Mouse (Mus musculus): Measurements from ENCODE around the gene Fgg.

Gene Fgg

DNA sequence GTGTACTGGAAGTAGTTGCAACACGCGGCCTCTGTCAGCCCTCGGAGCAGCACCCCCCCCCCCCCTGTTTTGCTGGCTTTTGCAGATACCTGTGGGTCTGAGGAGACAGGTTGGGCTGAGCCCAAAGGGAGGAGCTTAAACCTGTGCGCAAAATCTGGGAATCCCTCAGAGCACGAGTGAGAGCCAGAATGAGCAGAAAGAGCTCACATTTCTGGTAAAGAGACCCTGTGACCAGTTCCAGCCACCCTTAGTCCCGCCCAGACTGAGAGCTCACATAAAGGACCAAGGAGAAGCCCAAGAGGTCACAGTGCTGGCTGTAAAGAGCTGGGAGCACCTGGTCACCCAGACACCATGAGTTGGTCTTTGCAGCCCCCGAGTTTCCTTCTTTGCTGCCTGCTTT lies at the start of gene Fgg:
Fgg (plus strand) TSS at position 168 of the 400 bp plus-strand sequence.
- in situ Hi-C loops (cut with MboI; ENCODE audit: low pct_unique_long_range_greater_than_20kb in 1 of 2, low sequenced_read_pairs in 2 of 2, unreplicated experiment in 1 of 2), result loop anchor here in 1 of 2 experiments (25.0 kb wide), 1 partner anchor 255 kb away; no protein-coding TSS in a partner anchor

DNA sequence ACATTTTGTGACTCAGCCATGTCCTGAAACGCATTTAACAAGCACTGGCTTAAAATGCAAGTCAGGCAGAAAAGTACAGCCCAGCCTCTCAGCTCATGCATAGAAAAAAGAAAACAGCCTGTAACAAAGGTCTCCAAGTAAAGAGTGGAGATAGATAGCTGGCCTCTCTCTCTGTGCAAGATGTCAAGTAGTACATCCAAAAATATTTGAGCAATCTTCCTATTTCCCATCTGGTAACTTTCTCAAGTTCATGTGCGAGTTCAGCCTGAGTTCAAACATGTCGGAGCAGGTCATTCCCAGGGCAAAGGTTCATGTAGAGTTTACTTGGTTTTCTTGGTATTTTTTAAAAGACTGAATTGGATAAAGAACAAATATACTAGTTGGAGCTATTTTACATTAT lies 36.5 kb upstream of the Fgg start:
- in situ Hi-C loops (cut with MboI; ENCODE audit: low pct_unique_long_range_greater_than_20kb in 1 of 2, low sequenced_read_pairs in 2 of 2, unreplicated experiment in 1 of 2), result no loop called here

DNA sequence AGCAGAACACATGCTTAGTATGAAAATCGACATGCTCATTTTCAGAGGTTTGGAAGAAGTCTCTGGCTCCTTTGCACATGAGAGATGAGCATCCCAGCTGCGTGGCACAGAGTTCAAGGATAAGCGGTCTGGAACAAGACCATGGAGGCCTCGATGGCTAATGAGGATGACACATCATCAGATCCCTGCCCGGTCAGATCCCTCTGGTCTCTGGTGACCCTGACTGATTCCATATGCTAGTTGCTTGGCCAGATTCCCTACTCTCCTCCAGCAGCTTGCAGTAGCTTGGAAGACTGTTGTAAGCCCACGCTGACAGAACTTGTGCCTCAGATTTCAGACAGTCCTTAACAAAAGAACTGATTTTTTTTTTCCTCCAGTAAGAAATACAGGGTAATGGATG lies 26.7 kb upstream of the Fgg start:
- in situ Hi-C loops (cut with MboI; ENCODE audit: low pct_unique_long_range_greater_than_20kb in 1 of 2, low sequenced_read_pairs in 2 of 2, unreplicated experiment in 1 of 2), result loop anchor here (10.0 kb wide), 1 partner anchor 106 kb away; the partner anchor contains the start of gene Rbm46 (in 2 of the 2)

DNA sequence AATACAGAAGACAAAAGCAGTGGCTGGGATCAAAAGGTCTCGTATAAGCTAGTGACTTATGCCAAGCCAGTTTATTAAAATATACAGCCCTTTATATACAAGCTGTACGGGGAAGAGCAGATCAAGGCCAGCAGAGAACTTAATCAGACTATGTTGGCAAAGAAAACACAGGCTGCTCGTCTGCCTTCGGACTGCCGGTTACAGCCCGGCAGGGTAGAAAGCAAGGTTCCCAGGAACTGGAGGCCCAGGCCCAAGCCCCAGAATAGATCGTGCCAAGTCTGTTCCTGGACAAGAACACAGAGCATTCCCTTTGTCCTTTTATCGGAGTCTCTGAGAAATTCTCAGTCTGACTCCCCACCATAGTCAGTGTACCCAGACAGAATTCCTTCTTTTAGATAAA lies 25.7 kb upstream of the Fgg start:
- in situ Hi-C loops (cut with MboI; ENCODE audit: low pct_unique_long_range_greater_than_20kb in 1 of 2, low sequenced_read_pairs in 2 of 2, unreplicated experiment in 1 of 2), result loop anchor here (10.0 kb wide), 1 partner anchor 107 kb away; the partner anchor contains the start of gene Rbm46 (in 2 of the 2)

DNA sequence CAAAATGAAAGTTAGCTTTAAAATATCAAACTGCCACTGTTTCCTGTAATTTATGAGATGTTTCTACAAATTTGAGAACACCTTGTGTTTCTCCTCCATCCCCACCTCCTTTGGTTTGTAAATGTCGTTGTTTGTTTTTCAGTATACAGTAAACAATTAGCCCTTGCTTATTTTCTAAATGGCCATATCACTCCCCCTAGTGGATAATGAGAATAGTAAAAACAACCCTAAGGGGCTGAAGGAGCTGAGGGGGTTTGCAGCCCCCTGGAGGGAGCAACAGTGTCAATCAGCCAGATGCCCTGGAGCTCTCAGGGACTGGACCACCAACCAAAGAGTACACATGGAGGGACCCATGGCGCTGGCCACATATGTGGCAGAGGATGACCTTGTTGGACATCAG lies 22.7 kb upstream of the Fgg start:
- in situ Hi-C loops (cut with MboI; ENCODE audit: low pct_unique_long_range_greater_than_20kb in 1 of 2, low sequenced_read_pairs in 2 of 2, unreplicated experiment in 1 of 2), result loop anchor here (10.0 kb wide), 1 partner anchor 110 kb away; the partner anchor contains the start of gene Rbm46 (in 2 of the 2)

DNA sequence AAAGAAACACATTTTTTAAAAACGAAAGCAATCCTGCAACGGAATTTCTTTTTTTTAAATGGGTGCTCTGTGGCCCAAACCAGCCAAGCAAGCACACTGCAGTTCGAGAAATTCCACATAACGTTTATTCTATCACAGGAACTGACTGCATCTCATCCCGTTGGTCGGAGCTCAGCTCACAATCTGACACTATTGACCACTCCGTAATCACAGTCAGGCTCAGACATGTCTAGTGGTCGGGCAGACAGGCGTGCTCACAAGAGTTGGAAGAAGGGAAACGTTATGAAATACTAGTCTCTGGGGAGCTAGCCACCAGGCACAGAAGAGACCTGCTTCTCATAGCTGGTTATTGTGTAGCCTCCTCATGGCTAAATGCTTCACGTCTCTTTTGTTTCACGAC lies 15.6 kb upstream of the Fgg start:
- in situ Hi-C loops (cut with MboI; ENCODE audit: low pct_unique_long_range_greater_than_20kb in 1 of 2, low sequenced_read_pairs in 2 of 2, unreplicated experiment in 1 of 2), result no loop called here

DNA sequence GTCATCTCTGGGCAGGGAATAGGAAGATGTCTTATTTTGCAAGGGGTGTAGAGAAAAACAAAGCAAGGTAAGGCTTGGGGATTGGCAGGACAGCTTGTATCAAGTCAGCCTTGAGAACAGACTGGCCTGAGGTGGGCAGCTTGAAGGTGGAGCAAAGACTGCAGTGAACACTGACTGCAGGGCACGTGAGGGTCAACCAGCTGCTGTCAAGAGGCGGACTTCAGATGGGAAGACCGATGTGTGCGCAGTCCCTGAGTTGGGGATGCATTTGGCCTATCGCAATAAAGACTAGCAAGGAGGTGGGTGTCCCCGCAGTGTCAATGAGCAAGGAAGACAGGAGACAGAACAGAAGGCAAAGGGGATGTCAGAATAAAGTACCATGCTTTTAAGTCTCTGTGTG lies 14.6 kb upstream of the Fgg start:
- in situ Hi-C loops (cut with MboI; ENCODE audit: low pct_unique_long_range_greater_than_20kb in 1 of 2, low sequenced_read_pairs in 2 of 2, unreplicated experiment in 1 of 2), result no loop called here

DNA sequence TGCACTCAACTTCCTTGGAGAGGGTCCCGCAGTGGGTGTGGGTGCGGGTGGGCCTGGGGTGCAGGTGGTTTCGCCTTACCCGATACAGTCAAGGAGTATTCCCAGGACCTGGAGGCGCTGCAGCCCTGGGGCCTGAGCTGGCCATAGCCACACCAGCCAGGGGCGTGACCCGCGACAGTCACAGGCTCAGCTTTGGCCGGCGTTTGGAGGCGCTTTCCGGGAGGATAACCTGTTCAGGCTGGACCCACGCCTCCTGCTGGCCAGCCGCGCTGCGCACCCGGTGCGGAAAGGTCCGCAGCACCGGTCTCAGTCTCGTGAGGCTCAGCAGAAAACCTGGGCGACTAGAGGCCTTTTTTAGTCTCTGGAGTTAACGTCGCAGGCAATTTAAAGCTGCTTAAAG lies 12.2 kb upstream of the Fgg start:
- in situ Hi-C loops (cut with MboI; ENCODE audit: low pct_unique_long_range_greater_than_20kb in 1 of 2, low sequenced_read_pairs in 2 of 2, unreplicated experiment in 1 of 2), result no loop called here

DNA sequence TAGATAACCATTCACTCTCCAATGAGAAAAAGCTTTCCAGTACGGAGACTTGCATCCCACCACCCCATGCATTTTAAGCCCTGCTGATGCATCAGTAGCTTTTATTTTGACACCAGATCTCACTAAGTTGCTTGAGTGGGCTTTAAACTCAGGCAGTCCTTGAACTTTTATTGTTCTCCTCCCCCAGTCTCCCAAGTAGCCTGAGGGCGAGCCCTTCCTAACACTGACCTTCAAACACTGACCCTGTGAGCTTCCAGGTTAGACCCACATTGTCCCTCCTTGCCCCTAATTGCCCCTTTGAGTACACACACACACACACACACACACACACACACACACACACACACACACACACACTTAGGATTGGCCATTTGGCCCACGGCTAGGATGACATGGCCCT lies 10.9 kb upstream of the Fgg start:
- in situ Hi-C loops (cut with MboI; ENCODE audit: low pct_unique_long_range_greater_than_20kb in 1 of 2, low sequenced_read_pairs in 2 of 2, unreplicated experiment in 1 of 2), result no loop called here

DNA sequence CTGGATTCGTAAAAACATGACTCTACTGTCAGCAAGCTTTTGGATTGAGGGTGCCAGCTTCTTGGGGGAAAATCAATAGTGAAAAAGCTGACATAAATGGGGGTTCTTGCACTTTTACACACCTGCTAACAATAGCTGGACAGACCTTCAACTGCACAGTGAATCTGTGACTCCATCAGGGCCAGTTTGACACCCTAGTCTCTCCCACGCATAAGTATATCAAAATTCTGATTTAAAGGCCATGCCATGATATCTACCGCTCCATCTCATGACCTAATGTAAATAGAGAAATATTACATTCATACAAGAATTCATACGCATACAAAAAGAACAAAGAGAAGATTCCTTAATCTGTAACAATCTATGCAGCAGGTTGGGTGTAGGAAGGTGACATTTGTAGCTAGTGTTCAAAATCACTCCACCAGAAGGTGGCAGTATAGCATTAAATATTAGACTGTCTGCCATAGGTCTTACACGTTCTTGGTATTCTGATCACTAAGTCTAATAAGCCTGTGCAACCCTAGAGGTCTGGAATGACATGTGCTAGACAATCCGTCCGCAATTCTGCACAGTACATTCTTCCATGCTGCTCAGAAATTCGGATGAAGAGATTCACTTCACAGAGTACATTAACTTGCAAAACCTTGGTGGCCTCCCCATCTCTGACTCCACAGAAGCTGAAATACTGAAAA lies 8.6 kb upstream of the Fgg start:
- in situ Hi-C loops (cut with MboI; ENCODE audit: low pct_unique_long_range_greater_than_20kb in 1 of 2, low sequenced_read_pairs in 2 of 2, unreplicated experiment in 1 of 2), result no loop called here

DNA sequence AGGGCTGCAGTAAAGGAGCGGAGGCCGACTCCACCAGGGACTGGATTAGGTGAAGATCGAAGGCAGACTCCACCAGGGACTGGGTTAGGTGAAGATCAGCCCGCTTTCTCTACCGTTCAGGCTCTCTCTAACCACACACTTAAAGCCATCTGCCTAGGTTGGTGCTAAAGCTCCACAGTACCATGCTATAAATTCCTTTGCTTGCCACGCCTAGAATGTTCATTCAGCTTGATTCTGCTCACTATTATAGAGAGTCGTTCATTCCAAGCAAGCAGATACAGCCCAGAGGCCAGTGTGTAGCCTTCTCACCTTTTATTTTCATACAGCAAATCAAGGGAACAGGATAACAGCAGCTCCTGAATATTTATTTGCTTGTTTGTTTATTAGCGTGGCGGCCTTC lies 7.5 kb upstream of the Fgg start:
- in situ Hi-C loops (cut with MboI; ENCODE audit: low pct_unique_long_range_greater_than_20kb in 1 of 2, low sequenced_read_pairs in 2 of 2, unreplicated experiment in 1 of 2), result loop anchor here (5.0 to 25.0 kb wide), 2 partner anchors 52 to 262 kb away; no protein-coding TSS in a partner anchor

DNA sequence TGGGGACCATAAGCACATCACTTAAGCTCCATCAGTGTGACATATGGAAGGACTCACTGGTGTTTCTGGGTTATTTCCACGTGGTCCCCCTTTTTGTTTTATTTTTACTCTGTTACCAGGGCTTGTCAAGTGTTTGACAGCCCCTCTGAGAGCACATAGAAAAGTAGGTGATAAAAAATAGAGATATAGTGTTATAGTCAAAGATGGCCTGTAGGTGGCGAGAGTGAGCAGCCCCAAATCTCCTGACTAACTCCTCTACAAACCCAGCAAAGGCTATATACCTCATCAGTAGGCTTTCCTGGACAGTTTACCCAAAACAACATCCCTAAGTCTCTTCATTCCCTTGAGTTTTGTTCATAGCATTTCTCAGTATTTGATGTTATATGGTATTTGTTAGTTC lies 5.3 kb upstream of the Fgg start:
- in situ Hi-C loops (cut with MboI; ENCODE audit: low pct_unique_long_range_greater_than_20kb in 1 of 2, low sequenced_read_pairs in 2 of 2, unreplicated experiment in 1 of 2), result loop anchor here (5.0 to 25.0 kb wide), 2 partner anchors 50 to 260 kb away; no protein-coding TSS in a partner anchor

DNA sequence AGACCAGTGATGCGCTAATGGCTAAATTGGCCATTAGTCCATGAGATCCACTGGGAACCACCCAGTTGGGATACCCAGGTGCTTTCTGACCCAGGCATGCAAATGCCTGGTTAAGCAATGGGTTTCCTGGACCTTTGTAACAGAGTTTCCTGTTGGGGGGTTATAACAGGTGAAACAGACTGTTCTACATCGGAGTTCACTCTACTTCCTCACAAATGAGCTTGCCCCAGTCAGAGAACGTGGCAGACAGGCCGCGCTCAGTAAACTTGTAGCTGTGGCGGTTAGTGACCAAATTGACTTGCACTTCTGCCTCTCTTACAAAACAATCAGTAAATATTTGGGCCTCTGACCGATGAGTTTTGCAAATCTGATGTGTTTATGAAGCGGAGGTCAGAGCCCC lies 4.5 kb upstream of the Fgg start:
- in situ Hi-C loops (cut with MboI; ENCODE audit: low pct_unique_long_range_greater_than_20kb in 1 of 2, low sequenced_read_pairs in 2 of 2, unreplicated experiment in 1 of 2), result loop anchor here (5.0 to 25.0 kb wide), 2 partner anchors 49 to 259 kb away; no protein-coding TSS in a partner anchor

DNA sequence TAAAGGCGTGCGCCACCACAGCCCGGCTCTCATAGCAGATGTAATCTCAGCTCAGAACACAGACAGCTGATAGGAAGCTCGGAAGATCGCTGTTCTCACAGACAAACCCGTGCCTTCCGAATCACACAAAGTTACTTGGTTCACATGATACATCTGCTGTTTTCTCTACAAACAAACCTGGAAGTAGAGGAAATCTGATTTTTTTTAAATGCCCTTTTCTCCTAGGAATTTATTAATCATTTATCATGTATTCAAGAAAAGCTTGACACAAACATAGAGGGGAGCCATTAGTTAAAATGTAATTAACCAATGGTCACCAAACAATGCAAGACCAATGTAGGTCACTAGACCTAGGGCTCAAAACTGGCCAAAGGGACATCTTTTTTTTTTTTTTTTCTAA lies 2.7 kb upstream of the Fgg start:
- in situ Hi-C loops (cut with MboI; ENCODE audit: low pct_unique_long_range_greater_than_20kb in 1 of 2, low sequenced_read_pairs in 2 of 2, unreplicated experiment in 1 of 2), result loop anchor here (5.0 to 25.0 kb wide), 2 partner anchors 48 to 258 kb away; no protein-coding TSS in a partner anchor

DNA sequence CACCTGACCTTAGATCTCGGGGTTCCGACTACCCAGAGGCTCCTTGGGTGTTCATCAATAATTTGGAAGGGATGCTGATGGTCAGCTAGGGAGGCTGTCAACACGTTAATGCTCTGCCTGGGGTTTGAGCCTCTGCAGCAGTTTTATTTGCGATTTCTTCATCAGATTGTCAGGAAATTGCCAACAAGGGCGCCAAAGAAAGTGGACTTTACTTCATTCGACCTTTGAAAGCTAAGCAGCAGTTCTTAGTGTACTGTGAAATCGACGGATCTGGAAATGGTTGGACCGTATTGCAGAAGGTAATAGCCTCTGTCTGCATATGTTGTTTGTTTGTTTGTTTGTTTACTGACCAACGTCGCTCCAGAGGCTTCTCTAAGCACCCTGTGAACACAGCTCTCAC lies 2.8 kb downstream of the Fgg start:
- in situ Hi-C loops (cut with MboI; ENCODE audit: low pct_unique_long_range_greater_than_20kb in 1 of 2, low sequenced_read_pairs in 2 of 2, unreplicated experiment in 1 of 2), result loop anchor here in 1 of 2 experiments (25.0 kb wide), 1 partner anchor 252 kb away; no protein-coding TSS in a partner anchor

DNA sequence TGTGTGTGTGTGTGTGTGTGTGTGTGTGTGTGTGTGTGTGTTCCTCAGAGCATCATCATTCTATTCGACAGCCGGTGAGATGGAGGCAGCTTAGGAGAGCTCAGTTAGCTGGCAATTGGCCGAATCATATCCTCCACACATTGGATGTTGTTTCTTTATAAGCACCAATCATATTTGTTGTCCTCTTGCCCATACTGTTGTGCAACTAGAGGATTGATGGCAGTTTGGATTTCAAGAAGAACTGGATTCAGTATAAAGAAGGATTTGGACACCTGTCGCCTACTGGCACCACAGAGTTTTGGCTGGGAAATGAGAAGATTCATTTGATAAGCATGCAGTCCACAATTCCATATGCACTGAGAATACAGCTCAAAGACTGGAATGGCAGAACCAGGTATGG lies 3.6 kb downstream of the Fgg start:
- in situ Hi-C loops (cut with MboI; ENCODE audit: low pct_unique_long_range_greater_than_20kb in 1 of 2, low sequenced_read_pairs in 2 of 2, unreplicated experiment in 1 of 2), result loop anchor here in 1 of 2 experiments (25.0 kb wide), 1 partner anchor 251 kb away; no protein-coding TSS in a partner anchor

DNA sequence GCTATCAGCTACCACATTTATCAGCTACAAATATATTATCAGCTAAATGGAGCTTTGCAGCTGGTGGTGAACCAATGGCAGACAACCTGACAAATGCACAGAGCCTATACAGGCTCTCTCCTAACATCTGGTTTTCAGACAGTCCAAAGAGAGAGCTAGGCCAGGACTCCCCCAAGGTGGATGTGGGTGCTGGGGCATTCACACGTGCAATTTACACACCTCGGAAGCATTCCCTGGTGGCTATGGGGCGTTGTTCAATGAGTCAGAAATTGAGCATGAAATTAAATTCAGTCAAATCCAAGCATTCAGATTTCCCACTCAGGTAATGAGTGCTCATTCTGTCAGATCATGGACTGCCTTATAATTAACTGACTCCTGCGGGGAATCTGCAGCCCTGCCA lies 4.0 kb downstream of the Fgg start:
- in situ Hi-C loops (cut with MboI; ENCODE audit: low pct_unique_long_range_greater_than_20kb in 1 of 2, low sequenced_read_pairs in 2 of 2, unreplicated experiment in 1 of 2), result loop anchor here in 1 of 2 experiments (25.0 kb wide), 1 partner anchor 251 kb away; no protein-coding TSS in a partner anchor

DNA sequence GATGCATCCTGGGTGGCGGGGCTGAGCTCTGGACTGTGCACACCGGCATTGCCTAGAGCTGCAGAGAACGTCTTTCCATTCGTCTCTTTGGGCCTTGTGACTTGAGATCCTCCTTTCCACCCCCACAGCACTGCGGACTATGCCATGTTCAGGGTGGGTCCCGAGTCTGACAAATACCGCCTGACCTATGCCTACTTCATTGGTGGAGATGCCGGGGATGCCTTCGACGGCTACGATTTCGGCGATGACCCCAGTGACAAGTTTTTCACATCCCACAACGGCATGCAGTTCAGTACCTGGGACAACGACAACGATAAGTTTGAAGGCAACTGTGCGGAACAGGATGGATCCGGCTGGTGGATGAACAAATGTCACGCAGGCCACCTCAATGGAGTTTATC lies 5.1 kb downstream of the Fgg start:
- in situ Hi-C loops (cut with MboI; ENCODE audit: low pct_unique_long_range_greater_than_20kb in 1 of 2, low sequenced_read_pairs in 2 of 2, unreplicated experiment in 1 of 2), result loop anchor here in 1 of 2 experiments (25.0 kb wide), 1 partner anchor 250 kb away; no protein-coding TSS in a partner anchor

DNA sequence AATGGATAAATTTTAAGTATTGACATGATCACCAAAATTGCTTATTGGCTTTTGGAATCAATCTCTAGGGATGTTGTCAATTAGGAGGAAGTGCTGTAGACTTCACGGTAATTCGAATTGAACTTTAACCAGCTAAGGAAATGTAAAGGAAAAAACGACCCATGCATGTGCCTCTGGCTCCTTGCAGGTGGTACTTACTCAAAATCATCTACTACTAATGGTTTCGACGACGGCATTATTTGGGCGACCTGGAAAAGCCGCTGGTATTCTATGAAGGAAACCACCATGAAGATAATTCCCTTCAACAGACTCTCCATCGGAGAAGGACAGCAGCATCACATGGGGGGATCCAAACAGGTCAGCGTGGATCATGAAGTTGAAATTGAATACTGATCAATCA lies 6.4 kb downstream of the Fgg start:
- in situ Hi-C loops (cut with MboI; ENCODE audit: low pct_unique_long_range_greater_than_20kb in 1 of 2, low sequenced_read_pairs in 2 of 2, unreplicated experiment in 1 of 2), result loop anchor here in 1 of 2 experiments (25.0 kb wide), 1 partner anchor 248 kb away; no protein-coding TSS in a partner anchor

DNA sequence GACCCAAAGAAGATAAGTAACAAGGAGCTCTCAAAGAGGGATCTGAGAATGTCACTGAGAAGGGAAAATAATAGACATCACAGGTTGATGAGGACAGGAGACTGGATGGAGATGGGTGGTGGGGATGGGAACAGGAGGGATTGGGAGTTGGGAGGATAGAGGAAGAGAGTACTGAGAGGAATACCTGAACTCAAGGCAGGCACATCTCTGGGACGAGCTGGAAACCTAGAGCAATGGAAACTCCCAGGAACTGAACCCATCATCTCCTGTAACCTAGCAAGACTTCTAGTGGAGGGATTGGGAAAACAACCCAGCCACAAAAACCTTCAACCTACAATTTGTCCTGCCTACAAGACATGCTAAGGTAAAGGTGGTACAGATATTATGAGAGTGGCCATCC lies 8.7 kb downstream of the Fgg start:
- in situ Hi-C loops (cut with MboI; ENCODE audit: low pct_unique_long_range_greater_than_20kb in 1 of 2, low sequenced_read_pairs in 2 of 2, unreplicated experiment in 1 of 2), result loop anchor here in 1 of 2 experiments (25.0 kb wide), 1 partner anchor 246 kb away; no protein-coding TSS in a partner anchor

Measured in mouse embryonic stem cell (cell line).